Mouse (Mus musculus): ENCODE data around the gene Mapt. TPM values are rescaled to one million over a fixed set of nuclear protein-coding genes. Genes with fewer than 3 reads are reported as not detected.

The Mapt gene
- polyA plus RNA-seq, 1 experiment = 0.76 TPM

DNA sequence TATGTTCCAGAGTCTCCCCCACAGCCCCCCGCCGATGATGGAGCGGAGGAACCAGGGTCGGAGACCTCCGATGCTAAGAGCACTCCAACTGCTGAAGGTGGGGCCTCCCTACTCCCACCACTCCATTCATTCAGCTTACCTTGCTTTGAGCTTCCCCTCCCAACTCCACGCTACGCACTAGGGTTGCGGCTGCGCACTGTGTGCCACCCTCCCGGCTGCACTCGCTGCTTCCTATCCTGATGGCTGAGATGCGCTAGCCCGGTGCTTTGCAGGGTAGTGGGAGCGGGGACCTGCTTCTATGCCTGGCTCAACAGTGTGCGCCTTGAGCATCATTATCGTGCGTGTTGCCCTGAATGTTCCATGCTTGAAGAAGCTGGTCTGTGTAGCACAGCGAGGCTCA, 55.9 kb downstream of the Mapt start:
- no peak for TF ChIP-seq GATA1 (IDR thresholded peaks at IDR 0.05; ENCODE audit: borderline replicate concordance, low read length)
- no peak for TF ChIP-seq FLI1 (IDR thresholded peaks at IDR 0.05; ENCODE audit: low read length)
- peaks cover 24% of the 10 kb centered on the region for H3K9me3 ChIP-seq
- peaks cover 50% of the 10 kb centered on the region for H3K27me3 ChIP-seq (replicated peaks)
- peaks cover 22% of the 10 kb centered on the region for H3K4me1 ChIP-seq
- peak overlapping the region; percentile 39 for H3K4me3 ChIP-seq (replicated peaks)
- H3K36me3 ChIP-seq (replicated peaks; ENCODE audit: low read length) = no peaks in the 10 kb centered on the region

DNA sequence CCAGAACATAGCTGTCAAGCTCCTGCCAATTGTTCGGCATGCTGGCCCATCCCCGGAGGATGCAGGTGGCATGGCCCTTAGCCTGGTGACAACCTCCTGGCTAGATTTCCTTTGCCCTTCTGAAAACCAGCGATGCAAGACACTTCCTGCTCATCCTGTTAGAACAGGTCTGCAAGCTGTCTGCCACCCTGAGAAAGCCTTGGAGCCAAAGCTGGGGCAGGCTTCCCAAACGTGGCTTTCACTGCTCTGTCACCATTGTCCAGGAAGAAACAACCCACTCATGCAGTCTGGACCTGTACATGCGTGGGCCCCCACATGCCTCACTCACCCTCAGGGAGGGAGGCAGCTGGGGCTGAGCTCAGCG, 57.6 kb downstream of the Mapt start:
- Histone ChIP-seq H3K4me1 (peaks cover 38% of the 10 kb centered on the region), H3K27me3 (replicated peaks) (peaks cover 46% of the 10 kb centered on the region), H3K36me3 (replicated peaks; ENCODE audit: low read length) (no peaks in the 10 kb centered on the region), H3K4me3 (replicated peaks) (no peak overlapping the region), H3K9me3 (peaks cover 24% of the 10 kb centered on the region)
- TF ChIP-seq FLI1 (IDR thresholded peaks at IDR 0.05; ENCODE audit: low read length) (no peak), GATA1 (IDR thresholded peaks at IDR 0.05; ENCODE audit: borderline replicate concordance, low read length) (no peak)

DNA sequence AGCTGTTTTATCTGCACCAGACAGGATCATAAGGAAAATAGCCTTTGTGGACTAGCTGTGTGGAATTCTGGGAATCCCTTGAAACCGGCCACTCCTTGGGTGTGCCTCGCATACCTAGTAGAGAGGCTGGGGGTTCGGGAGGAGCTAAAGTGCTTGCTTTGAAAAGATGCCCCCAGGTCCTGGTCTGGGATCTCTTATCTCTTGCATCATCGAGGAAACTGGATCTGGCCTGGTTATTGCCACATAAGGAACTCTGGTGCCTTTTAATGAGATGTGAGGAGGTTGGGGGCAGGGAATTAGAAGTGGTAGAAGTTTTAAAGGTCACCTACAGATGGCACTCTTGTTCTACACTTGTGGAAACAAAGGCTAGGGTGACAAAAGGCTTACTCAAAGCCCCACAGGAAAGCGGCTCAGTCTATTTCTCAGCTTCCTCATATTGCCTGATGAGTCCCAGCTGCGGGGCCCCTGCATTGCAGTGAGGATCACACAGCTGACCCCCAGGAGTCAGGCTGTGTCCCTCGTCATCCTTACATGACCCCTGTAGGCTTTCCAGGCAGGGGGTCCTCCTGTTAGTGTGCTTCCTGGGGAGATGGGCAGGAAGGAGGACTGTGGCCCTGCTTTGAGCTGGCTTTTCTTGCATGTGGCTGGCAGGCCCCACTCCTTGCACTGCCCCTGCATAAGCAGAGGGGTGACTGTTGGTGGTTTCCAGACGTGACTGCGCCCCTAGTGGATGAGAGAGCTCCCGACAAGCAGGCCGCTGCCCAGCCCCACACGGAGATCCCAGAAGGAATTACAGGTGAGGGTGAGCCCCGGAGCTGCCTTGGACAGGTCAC, 58.2 kb downstream of the Mapt start:
- H3K4me1 ChIP-seq = peaks cover 39% of the 10 kb centered on the region
- H3K9me3 ChIP-seq = peaks cover 24% of the 10 kb centered on the region
- TF ChIP-seq FLI1 (IDR thresholded peaks at IDR 0.05; ENCODE audit: low read length) (no peak), GATA1 (IDR thresholded peaks at IDR 0.05; ENCODE audit: borderline replicate concordance, low read length) (no peak)

DNA sequence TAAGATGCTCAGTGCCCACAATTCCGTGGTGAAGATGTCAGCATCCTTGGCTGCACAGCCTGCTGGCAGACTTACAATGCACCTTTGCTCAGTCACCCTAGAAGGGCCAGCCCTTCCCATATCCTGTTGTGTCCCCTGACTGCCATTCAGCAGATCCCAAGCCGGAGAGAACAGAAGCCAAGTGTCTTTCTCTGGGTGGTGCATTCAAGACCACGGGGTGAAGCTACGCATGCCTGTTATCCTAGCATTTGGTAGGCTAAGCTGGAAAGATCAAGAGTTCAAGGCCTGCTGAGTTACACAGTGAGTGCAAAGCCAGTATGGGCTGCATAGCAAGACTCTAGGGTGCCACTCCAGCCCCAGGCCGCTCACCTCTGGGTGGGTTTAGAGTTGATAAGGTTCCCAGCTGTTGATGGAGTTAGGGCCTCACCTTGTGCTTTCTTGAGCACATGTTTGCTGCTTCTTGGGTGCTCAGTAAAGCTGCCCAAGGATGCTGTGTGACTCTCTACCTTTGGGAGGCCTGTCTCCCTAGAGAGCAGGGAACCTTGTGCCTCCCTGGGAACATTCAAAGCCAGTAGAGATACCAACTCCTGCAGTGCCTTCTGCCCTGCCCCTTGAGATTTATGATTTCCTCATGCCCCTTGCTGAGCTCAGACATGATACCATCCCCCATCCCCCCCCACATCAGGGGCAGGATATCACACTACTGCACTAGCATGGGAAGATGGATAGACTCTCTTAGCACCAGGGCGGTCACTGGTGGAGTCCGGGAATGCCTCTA, 61.4 kb downstream of the Mapt start:
- Histone ChIP-seq H3K27me3 (replicated peaks) (peaks cover 27% of the 10 kb centered on the region), H3K9me3 (no peaks in the 10 kb centered on the region), H3K36me3 (replicated peaks; ENCODE audit: low read length) (no peaks in the 10 kb centered on the region), H3K4me3 (replicated peaks) (no peak overlapping the region), H3K4me1 (peaks cover 49% of the 10 kb centered on the region)
- TF ChIP-seq FLI1 (IDR thresholded peaks at IDR 0.05; ENCODE audit: low read length) (no peak), GATA1 (IDR thresholded peaks at IDR 0.05; ENCODE audit: borderline replicate concordance, low read length) (no peak)

More for the DNA sequence above, 58.2 kb downstream of the Mapt start:
- no peaks in the 10 kb centered on the region for H3K36me3 ChIP-seq (replicated peaks; ENCODE audit: low read length)
- H3K4me3 ChIP-seq (replicated peaks) = peak overlapping the region; percentile 72
- H3K27me3 ChIP-seq (replicated peaks) = peaks cover 42% of the 10 kb centered on the region

DNA sequence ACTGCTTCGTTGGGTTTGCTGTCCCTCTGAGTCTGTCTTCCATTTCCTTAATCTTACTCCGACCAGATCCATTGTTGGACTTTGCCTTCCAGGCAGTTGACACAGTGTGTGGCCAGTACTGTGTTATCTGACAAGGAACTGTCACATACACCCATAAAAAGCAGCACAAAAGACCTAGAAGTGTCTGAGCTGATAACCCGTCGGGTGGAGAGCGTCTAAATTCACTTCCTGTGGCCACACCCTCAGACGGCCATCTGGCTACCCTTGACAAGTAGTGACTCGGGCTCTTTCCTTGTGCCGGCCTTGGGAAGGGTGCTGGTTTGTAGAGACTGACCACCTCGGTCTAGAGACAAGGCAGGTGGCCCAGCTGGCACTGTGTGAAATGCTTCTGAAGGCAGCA, 62.1 kb downstream of the Mapt start:
- H3K4me1 ChIP-seq = peaks cover 49% of the 10 kb centered on the region
- peaks cover 28% of the 10 kb centered on the region for H3K27me3 ChIP-seq (replicated peaks)
- H3K9me3 ChIP-seq = no peaks in the 10 kb centered on the region
- H3K36me3 ChIP-seq (replicated peaks; ENCODE audit: low read length) = no peaks in the 10 kb centered on the region
- TF ChIP-seq GATA1 (IDR thresholded peaks at IDR 0.05; ENCODE audit: borderline replicate concordance, low read length) = no peak
- TF ChIP-seq FLI1 (IDR thresholded peaks at IDR 0.05; ENCODE audit: low read length) = no peak
- peak overlapping the region; percentile 3 for H3K4me3 ChIP-seq (replicated peaks)

DNA sequence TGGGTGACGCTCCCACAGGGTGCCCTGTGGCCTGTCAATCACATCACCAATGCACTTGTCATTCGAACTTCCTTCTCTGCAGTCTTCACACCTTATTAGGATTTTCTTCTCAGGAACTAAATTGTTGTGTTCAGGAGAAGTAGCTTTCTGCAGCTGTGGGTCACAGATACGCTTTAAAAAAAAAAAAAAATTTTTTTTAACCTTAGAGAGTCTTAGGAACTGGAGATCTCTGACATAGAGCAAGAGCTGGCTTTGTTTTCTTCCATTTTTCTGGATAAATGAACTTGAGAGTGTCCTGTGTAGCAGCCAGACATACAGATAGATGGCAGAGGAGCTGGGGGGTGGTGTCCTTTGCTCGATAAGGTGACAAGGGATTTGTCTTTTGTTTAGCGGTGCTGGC, 64.0 kb downstream of the Mapt start:
- TF ChIP-seq FLI1 (IDR thresholded peaks at IDR 0.05; ENCODE audit: low read length) (no peak), GATA1 (IDR thresholded peaks at IDR 0.05; ENCODE audit: borderline replicate concordance, low read length) (no peak)
- H3K27me3 ChIP-seq (replicated peaks) = peaks cover 43% of the 10 kb centered on the region
- no peak overlapping the region for H3K4me3 ChIP-seq (replicated peaks)
- H3K4me1 ChIP-seq = peaks cover 34% of the 10 kb centered on the region
- H3K9me3 ChIP-seq = no peaks in the 10 kb centered on the region
- H3K36me3 ChIP-seq (replicated peaks; ENCODE audit: low read length) = no peaks in the 10 kb centered on the region

DNA sequence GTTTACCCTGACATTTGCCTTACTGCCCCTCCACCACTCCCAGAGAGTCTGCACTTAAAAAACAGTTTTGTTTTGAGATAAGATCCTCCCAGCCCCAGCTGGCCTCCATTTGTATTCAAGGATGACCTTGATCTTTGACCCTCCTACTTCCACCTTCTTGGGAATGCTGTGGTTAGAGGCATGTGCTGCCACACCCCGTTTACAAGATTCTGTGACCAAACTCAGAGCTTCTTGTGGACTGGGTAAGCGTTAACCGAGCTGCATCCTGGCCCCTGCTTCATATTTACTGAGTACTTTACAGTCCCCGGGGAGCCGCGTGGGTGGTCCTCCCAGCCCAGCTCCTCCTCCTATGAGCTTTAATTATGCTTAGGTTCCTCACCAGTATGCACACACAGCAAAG, 64.5 kb downstream of the Mapt start:
- Histone ChIP-seq H3K27me3 (replicated peaks) (peaks cover 42% of the 10 kb centered on the region), H3K4me1 (peaks cover 29% of the 10 kb centered on the region), H3K36me3 (replicated peaks; ENCODE audit: low read length) (no peaks in the 10 kb centered on the region), H3K9me3 (no peaks in the 10 kb centered on the region), H3K4me3 (replicated peaks) (no peak overlapping the region)
- no peak for TF ChIP-seq GATA1 (IDR thresholded peaks at IDR 0.05; ENCODE audit: borderline replicate concordance, low read length)
- TF ChIP-seq FLI1 (IDR thresholded peaks at IDR 0.05; ENCODE audit: low read length) = no peak

DNA sequence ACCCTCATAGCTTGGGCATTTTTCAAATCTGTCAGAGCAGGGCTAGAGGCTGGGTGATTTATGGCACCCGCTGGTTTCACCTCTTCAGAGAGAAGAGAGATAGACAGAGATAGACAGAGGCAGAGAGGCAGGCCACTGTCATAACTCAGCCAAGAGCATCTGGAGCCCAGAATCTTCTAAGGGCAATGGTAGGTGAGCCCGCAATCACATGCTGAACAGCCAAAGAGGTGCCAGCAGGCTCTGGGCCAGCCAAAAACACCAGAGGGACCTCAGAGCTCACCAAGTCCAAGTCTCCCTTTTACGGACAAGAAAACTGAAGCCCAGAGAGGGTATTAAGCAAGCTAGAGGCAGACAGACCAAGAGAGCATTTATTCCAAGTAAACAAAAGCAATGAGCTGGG, 66.5 kb downstream of the Mapt start:
- peaks cover 26% of the 10 kb centered on the region for H3K4me1 ChIP-seq

DNA sequence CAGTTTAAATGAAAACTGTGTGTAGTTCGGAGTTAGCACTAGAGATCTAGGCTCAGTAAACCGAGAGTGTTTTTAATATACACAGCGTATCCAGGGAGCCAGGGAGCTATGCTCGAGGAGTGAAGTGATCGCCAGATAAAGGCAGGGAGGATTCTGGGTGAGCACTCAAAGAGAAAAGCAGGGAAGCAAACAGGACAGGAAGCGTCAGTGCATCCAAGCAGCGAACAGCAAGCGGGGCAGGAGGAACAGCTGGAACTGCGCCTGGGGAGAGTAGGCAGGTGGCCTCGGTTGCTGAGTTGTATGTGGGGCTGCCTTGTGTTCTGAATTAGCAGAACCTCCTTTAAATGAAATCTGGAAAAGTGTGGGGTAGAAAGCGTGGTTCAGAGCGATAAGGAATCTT, 71.4 kb downstream of the Mapt start:
- H3K4me3 ChIP-seq (replicated peaks) = no peak overlapping the region
- no peaks in the 10 kb centered on the region for H3K36me3 ChIP-seq (replicated peaks; ENCODE audit: low read length)
- H3K9me3 ChIP-seq = no peaks in the 10 kb centered on the region
- H3K27me3 ChIP-seq (replicated peaks) = peaks cover 88% of the 10 kb centered on the region
- H3K4me1 ChIP-seq = peaks cover 16% of the 10 kb centered on the region
- TF ChIP-seq GATA1 (IDR thresholded peaks at IDR 0.05; ENCODE audit: borderline replicate concordance, low read length) = no peak
- no peak for TF ChIP-seq FLI1 (IDR thresholded peaks at IDR 0.05; ENCODE audit: low read length)

More for the DNA sequence above, 66.5 kb downstream of the Mapt start:
- no peak for TF ChIP-seq GATA1 (IDR thresholded peaks at IDR 0.05; ENCODE audit: borderline replicate concordance, low read length)
- TF ChIP-seq FLI1 (IDR thresholded peaks at IDR 0.05; ENCODE audit: low read length) = no peak
- H3K9me3 ChIP-seq = no peaks in the 10 kb centered on the region
- H3K4me3 ChIP-seq (replicated peaks) = no peak overlapping the region
- H3K27me3 ChIP-seq (replicated peaks) = peaks cover 53% of the 10 kb centered on the region
- no peaks in the 10 kb centered on the region for H3K36me3 ChIP-seq (replicated peaks; ENCODE audit: low read length)
